Mouse (Mus musculus) hindbrain, embryonic 15.5 days (tissue): ENCODE measurements around the gene Ccdc83. TPM values are rescaled to one million over a fixed set of nuclear protein-coding genes. Genes with fewer than 3 reads are reported as not detected.

ENCODE experiments used
- ATAC-seq: fragments of 200-750 bp; cut with Nextera tagmentation; 2 replicates; pipeline ENCODE4 v1.8.0; 2017; ENCODE audit warnings: low read depth, moderate number of reproducible peaks, moderate TSS enrichment; ENCODE audit not compliant: low FRiP score
- H3K27ac ChIP-seq: fragments of 300-500 bp; sonication (generic); replicated peaks from 2 replicates; pipeline ENCODE4 v1.5.1; 2015; ENCODE audit warnings: mild to moderate bottlenecking, inconsistent platforms
- H3K27me3 ChIP-seq: fragments of 300-500 bp; sonication (generic); 2 replicates; pipeline ENCODE4 v1.6.1; 2015; ENCODE audit warnings: control low read depth, inconsistent platforms
- H3K36me3 ChIP-seq: fragments of 300-500 bp; sonication (generic); 2 replicates; pipeline ENCODE4 v1.6.1; 2015; ENCODE audit warnings: control low read depth, inconsistent platforms
- H3K4me1 ChIP-seq: fragments of 300-500 bp; sonication (generic); replicated peaks from 2 replicates; pipeline ENCODE4 v1.6.1; 2015; ENCODE audit warnings: control low read depth, inconsistent platforms
- H3K4me2 ChIP-seq: fragments of 300-500 bp; sonication (generic); 2 replicates; pipeline ENCODE4 v1.6.1; 2015; ENCODE audit warnings: moderate library complexity, mild to moderate bottlenecking, inconsistent platforms
- H3K4me3 ChIP-seq: fragments of 300-500 bp; sonication (generic); 2 replicates; pipeline ENCODE4 v1.5.1; 2015; ENCODE audit warnings: mild to moderate bottlenecking, inconsistent platforms
- H3K9ac ChIP-seq: fragments of 300-500 bp; sonication (generic); 2 replicates; pipeline ENCODE4 v1.6.1; 2015; ENCODE audit warnings: inconsistent platforms
- H3K9me3 ChIP-seq: fragments of 300-500 bp; sonication (generic); 2 replicates; pipeline ENCODE4 v1.6.1; 2016; ENCODE audit warnings: control low read depth, inconsistent platforms
- WGBS: fragments of 180-500 bp; shearing (Covaris S2); methylation state at CpG from one replicate; pipeline ENCODE4 v1.1.7; 2015; 5-methylcytosine and 5-hydroxymethylcytosine counted together
- polyA plus RNA-seq: library from polyadenylated mRNA; unstranded; fragments of >200 nt; fragmentation: Nextera tagmentation; extraction: Ambion mirVana; gene quantifications from 2 replicates; pipeline ENCODE4 v1.2.1, GENCODE M21; 2015

Gene Ccdc83
- polyA plus RNA-seq, 1 experiment from 2014 or later = not detected

DNA sequence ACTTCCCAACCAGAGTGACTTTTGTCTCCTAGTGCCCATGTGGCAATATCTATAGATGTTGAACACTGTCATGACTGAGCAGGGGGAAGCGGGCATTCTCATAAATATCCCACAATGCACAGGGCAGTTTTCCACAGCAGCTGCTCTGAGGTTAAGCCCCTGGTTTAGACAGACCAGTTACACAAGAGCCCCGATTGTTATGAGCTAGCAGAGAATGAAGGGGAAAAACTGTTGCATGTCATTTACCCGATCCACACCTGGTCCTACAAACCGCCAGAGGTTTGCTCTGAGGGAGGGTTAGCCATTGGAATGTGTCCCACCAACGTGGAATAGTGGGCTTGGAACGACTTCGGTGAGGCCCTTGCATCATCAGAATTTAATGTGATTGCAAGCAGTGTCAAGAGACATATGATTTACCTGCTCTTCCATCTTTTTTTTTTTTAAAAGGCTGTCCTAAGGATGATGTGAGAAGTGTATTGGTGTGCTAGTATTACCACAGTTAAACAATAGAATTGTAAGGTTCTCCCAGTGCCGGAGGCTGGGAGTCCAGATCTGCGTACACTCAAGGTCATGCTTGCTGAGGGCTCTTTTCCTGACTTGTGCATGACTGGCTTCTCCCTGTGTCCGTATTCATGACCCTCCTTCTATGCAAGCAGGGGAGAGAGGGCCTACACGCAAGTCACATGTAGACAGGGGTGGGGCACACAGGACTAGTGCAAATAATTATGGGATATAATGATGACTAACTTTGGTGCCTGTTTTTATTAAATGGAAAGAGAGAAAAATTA, 16.4 kb upstream of the Ccdc83 start:
- WGBS = 87% methylated on average over 11 of the region's 11 CpGs
- no peak for ATAC-seq
- H3K36me3 ChIP-seq = no peaks in the 10 kb centered on the region

DNA sequence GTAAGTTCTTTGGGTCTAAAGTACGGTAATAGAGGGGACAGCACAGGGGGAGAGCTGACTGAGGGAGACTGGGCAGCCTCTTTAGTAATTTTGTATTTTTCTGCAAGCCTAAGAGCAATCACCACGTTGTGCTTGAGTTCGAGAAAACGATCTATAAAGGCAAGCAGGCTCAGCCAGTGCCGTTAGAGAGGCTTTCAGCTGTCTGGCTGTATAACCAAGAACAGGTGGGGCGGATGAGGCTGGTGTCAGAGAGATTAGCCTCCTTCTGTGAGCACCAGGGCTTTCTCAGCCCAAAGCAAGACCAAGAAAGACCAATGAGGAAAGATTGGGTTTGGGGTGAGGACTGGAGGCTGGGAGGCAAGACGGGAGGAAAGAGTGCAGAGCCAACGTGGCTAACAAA, 15.3 kb upstream of the Ccdc83 start:
- Histone ChIP-seq H3K9ac (no peak overlapping the region), H3K4me1 (no peaks in the 10 kb centered on the region), H3K4me2 (no peak overlapping the region), H3K27me3 (no peaks in the 10 kb centered on the region), H3K9me3 (no peaks in the 10 kb centered on the region), H3K36me3 (no peaks in the 10 kb centered on the region), H3K27ac (no peak overlapping the region), H3K4me3 (no peak overlapping the region)
- 72% methylated on average over 8 of the region's 8 CpGs for WGBS
- ATAC-seq = no peak

More for the DNA sequence above, 16.4 kb upstream of the Ccdc83 start:
- no peaks in the 10 kb centered on the region for H3K4me1 ChIP-seq
- H3K27me3 ChIP-seq = no peaks in the 10 kb centered on the region
- H3K4me2 ChIP-seq = no peak overlapping the region
- no peak overlapping the region for H3K4me3 ChIP-seq
- no peak overlapping the region for H3K27ac ChIP-seq
- H3K9ac ChIP-seq = no peak overlapping the region
- no peaks in the 10 kb centered on the region for H3K9me3 ChIP-seq

DNA sequence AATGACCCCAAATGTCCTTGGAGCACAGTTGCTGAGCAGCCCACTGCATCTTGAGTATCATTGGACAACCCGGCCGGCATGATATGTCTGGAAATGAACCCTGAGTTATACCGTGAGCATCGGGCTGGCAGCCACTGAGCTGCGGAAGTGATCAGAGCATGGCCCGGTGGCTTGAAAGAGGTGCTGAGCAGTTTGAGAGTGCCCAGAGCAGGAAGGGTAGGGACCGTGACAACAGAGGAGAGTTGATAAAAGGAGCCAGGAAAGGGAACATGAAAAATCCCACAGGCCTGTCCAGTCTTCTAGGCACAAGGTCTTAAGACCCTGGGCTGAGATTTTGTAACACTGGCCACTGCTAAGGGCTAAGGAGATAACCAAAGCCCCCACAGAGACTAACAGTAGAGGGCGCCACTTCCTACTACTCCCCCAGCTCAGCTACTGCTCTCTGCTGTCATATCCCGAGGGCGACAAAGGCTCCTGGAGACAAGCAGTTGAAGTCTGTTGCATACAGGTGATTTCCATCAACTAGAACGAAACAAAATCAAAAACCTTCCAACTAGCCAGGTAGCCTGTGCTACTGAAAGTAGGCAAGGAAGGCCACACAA, 14.8 kb upstream of the Ccdc83 start:
- no peak overlapping the region for H3K4me3 ChIP-seq
- no peaks in the 10 kb centered on the region for H3K27me3 ChIP-seq
- H3K4me1 ChIP-seq = no peaks in the 10 kb centered on the region
- no peak overlapping the region for H3K27ac ChIP-seq
- no peak overlapping the region for H3K4me2 ChIP-seq
- H3K36me3 ChIP-seq = no peaks in the 10 kb centered on the region
- H3K9me3 ChIP-seq = no peaks in the 10 kb centered on the region
- WGBS = 64% methylated on average over 11 of the region's 11 CpGs
- no peak for ATAC-seq
- H3K9ac ChIP-seq = no peak overlapping the region

DNA sequence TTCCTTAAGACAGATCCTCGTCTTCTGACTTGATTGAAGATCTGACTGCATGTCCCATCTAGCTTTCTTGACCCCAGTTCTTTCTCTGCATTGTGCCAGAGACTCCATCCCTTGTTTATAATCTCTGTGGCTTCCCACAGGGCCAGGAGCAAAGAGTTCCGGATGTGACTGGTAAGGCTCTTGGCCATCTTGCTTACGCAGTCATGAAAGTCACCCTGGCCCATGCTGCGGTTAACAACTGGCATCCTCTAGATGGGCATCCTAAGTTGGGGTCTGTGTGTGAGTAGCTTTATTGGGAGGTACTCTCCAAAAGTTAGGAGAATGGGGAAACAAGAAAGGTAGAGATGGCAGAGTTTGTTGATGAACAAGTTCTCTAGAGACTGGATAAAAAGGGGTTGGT, 13.6 kb upstream of the Ccdc83 start:
- H3K4me2 ChIP-seq = no peak overlapping the region
- H3K9ac ChIP-seq = no peak overlapping the region
- no peaks in the 10 kb centered on the region for H3K36me3 ChIP-seq
- no peaks in the 10 kb centered on the region for H3K27me3 ChIP-seq
- no peak for ATAC-seq
- H3K27ac ChIP-seq = no peak overlapping the region
- no peaks in the 10 kb centered on the region for H3K4me1 ChIP-seq
- H3K4me3 ChIP-seq = no peak overlapping the region
- WGBS = 92% methylated on average over 4 of the region's 4 CpGs
- H3K9me3 ChIP-seq = no peaks in the 10 kb centered on the region

DNA sequence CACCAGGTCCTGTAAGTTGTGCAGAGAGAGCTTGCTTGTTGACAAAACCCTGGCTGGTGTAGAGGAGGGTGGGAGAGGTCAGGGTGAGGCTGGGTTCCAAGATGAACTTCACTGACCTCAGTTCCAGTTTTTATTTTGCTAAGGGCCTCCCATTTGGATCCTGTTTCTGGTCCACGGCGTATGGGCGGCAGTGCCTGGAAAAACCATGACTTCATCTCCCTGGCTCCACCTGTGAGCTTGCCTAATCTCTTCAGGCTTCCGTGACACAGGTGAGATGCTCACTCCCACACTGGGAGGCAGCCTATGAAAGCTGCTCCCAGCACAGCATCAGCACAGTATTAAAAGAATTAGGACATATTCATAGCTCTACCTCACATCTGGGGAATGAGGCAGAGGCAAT, 12.2 kb upstream of the Ccdc83 start:
- Histone ChIP-seq H3K9ac (no peak overlapping the region), H3K4me3 (no peak overlapping the region), H3K4me1 (no peaks in the 10 kb centered on the region), H3K27me3 (no peaks in the 10 kb centered on the region), H3K9me3 (no peaks in the 10 kb centered on the region), H3K27ac (no peak overlapping the region), H3K4me2 (no peak overlapping the region), H3K36me3 (no peaks in the 10 kb centered on the region)
- ATAC-seq = no peak
- 86% methylated on average over 4 of the region's 4 CpGs for WGBS

DNA sequence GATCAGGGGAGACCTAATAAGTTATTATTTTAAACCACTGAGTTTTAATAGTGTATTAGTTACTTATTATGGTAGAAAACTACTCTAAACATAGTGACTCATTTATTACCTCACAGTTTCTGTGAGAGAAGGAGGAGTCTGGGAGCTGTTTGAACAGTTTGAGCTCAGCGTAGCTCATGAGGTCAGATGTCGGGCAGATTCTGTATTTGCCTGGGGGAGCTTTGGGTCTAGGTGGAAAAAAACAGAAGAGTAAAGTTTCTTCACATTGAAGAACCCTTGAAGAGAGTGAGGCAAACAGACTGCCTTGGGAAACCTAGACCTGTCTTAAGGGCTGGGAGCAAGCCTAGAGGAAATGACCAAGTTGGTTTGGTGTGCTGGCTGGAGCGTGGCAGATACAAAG, 11.7 kb upstream of the Ccdc83 start:
- Histone ChIP-seq H3K27ac (no peak overlapping the region), H3K9me3 (no peaks in the 10 kb centered on the region), H3K4me1 (no peaks in the 10 kb centered on the region), H3K4me3 (no peak overlapping the region), H3K36me3 (no peaks in the 10 kb centered on the region), H3K9ac (no peak overlapping the region), H3K4me2 (no peak overlapping the region), H3K27me3 (no peaks in the 10 kb centered on the region)
- WGBS = 85% methylated on average over 3 of the region's 3 CpGs
- ATAC-seq = no peak

DNA sequence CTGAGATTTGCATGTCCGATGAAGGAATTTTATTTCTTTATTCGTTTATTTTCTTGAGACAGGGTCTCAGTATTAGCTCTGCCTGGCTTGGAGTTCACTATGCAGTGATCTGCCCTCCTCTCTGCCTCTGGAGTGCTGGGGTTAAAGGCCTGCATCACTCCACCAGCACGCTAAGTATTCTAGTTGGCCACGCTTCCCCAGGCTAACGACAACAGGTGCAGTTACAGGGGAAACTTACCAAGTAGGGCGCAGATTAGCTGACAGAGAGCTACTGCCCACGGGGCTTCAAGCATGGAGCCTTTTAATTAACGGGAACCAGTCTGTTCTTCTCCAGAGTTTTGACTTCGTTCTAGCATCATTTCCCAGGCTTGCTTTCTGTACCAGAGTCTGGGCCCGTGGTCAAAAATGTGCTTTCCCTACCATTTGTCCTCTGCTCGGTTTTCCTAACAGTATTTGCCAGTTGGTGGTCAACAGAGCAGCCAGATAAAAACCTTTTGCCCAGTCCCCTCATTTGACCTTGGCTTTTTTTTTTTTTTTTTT, 9.1 kb upstream of the Ccdc83 start:
- no peak overlapping the region for H3K27ac ChIP-seq
- no peaks in the 10 kb centered on the region for H3K9me3 ChIP-seq
- no peaks in the 10 kb centered on the region for H3K27me3 ChIP-seq
- H3K4me3 ChIP-seq = no peak overlapping the region
- no peak overlapping the region for H3K9ac ChIP-seq
- WGBS = 59% methylated on average over 11 of the region's 11 CpGs
- H3K36me3 ChIP-seq = no peaks in the 10 kb centered on the region
- no peak overlapping the region for H3K4me2 ChIP-seq
- no peak for ATAC-seq
- H3K4me1 ChIP-seq = no peaks in the 10 kb centered on the region

DNA sequence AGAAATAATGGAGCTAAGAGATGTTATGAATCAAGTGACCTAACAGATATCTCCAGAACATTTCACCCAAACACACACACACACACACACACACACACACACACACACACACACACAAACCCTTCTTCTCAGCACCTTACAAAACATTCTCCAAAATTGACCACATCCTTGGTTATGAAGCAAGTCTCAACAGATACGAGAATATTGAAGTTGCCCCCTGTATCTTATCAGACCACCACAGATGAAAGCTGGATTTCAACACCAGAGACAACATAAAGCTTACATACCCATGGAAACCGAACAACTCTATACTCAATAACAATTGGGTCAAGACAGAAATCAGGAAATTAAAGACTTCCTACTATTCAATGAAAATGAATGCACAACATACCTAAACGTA, 4.6 kb upstream of the Ccdc83 start:
- Histone ChIP-seq H3K27ac (no peak overlapping the region), H3K9me3 (no peaks in the 10 kb centered on the region), H3K27me3 (no peaks in the 10 kb centered on the region), H3K4me2 (no peak overlapping the region), H3K4me1 (peaks cover 4% of the 10 kb centered on the region), H3K9ac (no peak overlapping the region), H3K4me3 (no peak overlapping the region), H3K36me3 (no peaks in the 10 kb centered on the region)
- ATAC-seq = no peak
- 87% methylated on average over 3 of the region's 3 CpGs for WGBS

DNA sequence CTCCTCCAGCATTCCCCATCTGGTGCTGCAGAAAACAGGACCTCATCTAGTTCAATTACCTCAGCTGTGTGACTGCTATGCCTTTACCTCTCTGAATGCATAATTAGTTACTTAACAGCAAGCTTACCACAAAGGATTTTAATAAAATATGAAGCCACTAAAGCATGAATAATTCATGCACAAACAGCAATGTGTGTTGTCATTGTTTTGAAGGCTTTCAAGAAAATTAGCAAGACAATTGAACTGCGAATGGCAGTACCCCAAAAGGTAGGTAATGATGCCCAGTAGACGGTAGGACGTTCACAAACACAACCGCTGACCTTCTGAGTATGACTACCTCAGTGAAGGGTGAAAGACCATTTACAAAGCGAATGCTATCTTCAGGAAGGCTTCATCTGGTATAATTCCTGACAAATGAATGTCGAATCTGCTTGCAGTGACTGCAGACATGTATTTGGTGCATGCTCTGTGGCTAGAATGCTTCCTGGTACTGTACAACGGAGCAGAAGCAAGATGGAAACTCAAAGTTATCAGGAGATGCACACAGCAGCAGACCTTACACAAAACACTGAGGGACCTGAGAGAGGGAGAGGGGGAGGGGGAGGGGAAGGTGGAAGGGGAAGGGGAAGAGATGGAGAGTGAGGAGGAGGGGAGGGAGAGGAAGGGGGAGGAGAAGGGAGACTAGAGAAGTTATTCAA, 3.5 kb downstream of the Ccdc83 start:
- Histone ChIP-seq H3K4me2 (peak overlapping the region; percentile 28), H3K4me1 (peaks cover 9% of the 10 kb centered on the region), H3K9me3 (no peaks in the 10 kb centered on the region), H3K9ac (no peak overlapping the region), H3K27me3 (no peaks in the 10 kb centered on the region), H3K36me3 (no peaks in the 10 kb centered on the region), H3K4me3 (no peak overlapping the region), H3K27ac (peak overlapping the region; percentile 32; the same call in 1 of the 2 replicates)
- WGBS = 17% methylated on average over 7 of the region's 7 CpGs
- ATAC-seq = peak; percentile 54; the same call in 1 of the 2 replicates

DNA sequence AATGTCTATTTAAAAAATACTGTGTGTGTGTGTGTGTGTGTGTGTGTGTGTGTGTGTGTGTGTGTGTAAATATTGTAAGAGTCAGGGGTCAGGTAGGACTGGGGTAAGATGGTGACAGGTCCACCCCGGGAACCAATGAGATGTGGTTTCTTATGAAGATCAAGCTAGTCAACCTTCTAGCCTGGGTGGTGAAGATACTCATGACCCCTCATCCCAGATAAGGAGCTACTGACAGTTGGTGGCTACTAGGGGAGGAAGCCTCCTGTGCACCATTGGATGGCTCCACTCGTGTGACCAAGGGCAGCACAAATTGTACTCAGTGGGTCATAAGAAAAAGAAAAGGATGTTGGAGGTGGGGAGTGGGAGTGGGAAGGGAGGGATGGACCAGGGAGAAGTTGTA, 5.7 kb downstream of the Ccdc83 start:
- Histone ChIP-seq H3K4me1 (peaks cover 4% of the 10 kb centered on the region; the same call in 1 of the 2 replicates), H3K4me2 (no peak overlapping the region), H3K4me3 (no peak overlapping the region), H3K27ac (no peak overlapping the region), H3K9me3 (no peaks in the 10 kb centered on the region), H3K9ac (no peak overlapping the region), H3K27me3 (no peaks in the 10 kb centered on the region), H3K36me3 (no peaks in the 10 kb centered on the region)
- no peak for ATAC-seq
- WGBS = 79% methylated on average over 2 of the region's 2 CpGs

DNA sequence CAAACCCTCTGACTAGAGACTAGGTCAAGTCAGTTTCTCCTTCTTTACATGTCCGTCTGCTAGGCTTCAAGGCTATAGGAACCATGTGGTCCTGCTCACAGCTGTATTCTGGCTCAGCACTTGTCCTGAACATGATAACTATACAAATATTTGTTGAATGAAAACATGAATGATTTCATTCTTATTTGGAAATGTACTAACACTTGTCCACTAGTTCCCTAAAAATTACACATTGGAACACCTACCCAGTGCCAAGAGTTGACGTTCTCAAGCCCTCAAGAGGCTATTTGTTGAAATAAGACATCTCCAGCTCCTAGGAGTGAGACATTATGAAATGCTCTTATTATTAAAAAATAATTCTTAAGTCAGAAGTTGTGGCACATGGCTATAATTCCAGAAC, 6.9 kb downstream of the Ccdc83 start:
- H3K9me3 ChIP-seq = no peaks in the 10 kb centered on the region
- H3K9ac ChIP-seq = no peak overlapping the region
- 92% methylated on average over 2 of the region's 2 CpGs for WGBS
- no peak overlapping the region for H3K4me3 ChIP-seq
- H3K36me3 ChIP-seq = no peaks in the 10 kb centered on the region
- no peak overlapping the region for H3K4me2 ChIP-seq
- H3K27ac ChIP-seq = no peak overlapping the region
- no peaks in the 10 kb centered on the region for H3K27me3 ChIP-seq
- H3K4me1 ChIP-seq = peaks cover 4% of the 10 kb centered on the region; the same call in 1 of the 2 replicates
- no peak for ATAC-seq

DNA sequence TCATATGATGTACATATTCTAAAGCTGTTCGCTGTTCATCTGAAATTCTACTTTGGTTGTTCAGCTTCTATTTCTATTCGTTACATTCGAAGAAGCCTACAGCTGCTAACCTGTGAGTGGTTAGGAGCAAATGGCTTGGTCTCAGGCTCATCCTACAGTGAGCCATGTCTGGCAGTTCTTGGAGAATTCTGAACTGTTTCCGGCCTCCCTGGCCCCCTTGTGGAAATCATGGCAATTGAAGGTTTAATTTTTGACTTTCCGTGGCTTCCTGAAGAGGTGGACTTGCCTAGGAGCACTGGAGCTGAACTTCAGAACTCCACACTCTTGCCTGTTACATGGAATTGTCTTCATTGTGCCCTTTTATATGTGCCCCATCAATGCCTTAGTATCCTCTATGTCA, 12.6 kb downstream of the Ccdc83 start:
- Histone ChIP-seq H3K4me1 (no peaks in the 10 kb centered on the region), H3K4me3 (no peak overlapping the region), H3K36me3 (no peaks in the 10 kb centered on the region), H3K27me3 (no peaks in the 10 kb centered on the region), H3K4me2 (no peak overlapping the region), H3K9ac (no peak overlapping the region), H3K9me3 (no peaks in the 10 kb centered on the region), H3K27ac (no peak overlapping the region)
- WGBS = 80% methylated on average over 5 of the region's 5 CpGs
- ATAC-seq = no peak
